Mouse (Mus musculus) ovary, adult 18-20 months (tissue): ENCODE results near the gene Oasl2.
"Not testable (repeated sequence)": the region's sequence is repeated elsewhere in the genome, so short reads cannot be mapped to it uniquely, and the experiment has no call there.

Experiments
- DNase-seq: peaks from one replicate; pipeline ENCODE4 v3.0.0; 2022; ENCODE audit warnings: low spot score, mixed read lengths

The Oasl2 gene

DNA sequence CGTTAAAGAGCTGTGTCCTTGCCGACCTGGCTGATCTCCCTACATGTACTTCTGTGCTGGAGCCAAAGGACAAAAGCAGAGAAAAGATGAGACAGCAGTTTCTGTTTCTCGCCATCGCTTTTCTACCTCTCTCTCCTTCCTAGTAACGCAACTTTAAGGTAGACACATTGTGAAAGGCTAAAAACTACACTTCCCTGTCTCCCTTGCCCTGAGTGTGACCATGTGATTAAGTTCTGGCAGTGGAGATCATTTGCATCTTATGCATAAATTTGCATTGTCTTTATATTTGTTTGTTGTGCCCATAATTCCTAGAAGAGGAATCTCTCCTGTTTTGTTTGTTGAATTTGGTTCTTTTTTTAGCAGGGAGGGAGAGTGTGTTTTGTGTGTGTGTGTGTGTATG is 19.1 kb downstream of the Oasl2 start:
- DNase-seq: no peak

DNA sequence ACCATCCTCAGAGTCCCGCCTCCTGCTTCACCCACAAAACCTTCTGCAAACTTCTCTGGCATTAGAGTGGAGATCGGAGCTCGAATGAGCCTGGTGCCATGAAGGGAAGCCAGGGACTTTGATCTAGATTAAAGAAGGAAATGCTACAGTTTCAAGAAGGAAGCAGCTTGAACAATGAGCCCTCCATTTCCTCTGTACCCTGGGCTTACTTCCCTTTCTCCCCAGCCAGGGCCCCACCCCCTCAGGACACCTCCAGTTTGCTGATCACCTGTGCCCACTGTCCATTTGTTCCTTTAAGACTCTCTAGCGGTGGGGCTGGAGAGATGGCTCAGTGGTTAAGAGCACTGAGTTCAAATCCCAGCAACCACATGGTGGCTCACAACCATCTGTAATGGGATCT is 20.0 kb downstream of the Oasl2 start:
- no peak for DNase-seq

DNA sequence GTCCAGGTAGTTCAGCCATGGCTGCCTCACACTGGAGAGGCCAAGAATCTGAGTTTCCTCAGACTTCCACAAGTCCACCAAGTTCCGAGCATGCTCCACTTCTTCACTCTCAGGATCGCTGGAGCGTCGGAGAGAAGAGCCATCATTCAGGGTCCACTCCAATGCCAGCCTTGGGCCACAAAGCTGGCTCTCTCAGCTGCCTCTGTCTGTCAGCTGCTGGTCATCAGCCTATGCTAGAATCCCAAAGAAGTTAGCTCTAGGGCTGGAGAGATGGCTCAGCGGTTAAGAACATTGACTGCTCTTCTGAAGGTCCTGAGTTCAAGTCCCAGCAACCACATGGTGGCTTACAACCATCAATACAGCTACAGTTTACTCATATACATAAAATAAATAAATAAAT is 20.6 kb downstream of the Oasl2 start:
- DNase-seq: not testable (repeated sequence)

DNA sequence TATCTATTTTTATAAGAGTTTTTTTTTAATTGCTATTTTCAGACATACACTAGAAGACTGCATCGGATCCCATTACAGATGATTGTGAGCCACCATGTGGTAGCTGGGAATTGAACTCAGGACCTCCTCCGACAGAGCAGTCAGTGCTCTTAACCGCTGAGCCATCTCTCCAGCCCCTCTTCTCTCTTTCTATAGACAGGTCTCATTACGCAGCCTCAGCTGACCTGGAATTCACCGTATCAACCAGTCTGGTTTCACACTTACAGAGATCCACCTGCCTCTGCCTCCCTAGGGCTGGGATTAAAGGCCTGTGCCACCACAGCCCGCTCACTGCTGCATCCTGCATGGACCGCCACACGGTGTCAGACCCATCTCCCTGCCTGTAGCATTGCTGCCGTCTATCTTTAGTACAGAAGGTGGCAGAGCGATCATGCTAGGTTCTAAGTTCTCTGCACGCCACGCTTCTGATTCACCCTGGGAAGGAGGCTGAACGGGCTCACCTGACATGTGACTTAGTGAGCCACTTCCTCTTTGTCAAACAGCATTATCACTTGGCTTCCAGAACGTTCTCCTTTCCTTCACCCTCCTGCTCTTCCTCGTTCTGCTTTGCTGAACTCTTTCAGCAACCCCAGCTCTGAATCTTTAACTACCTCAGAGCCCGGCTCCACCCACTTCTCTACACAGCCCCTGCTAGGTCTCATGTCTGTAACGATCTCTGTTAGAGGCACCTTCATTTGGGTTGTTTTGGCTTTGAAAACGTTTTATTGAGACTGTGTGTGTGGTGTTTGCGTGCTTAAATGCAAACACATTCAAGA is 25.0 kb downstream of the Oasl2 start:
- DNase-seq: no peak

DNA sequence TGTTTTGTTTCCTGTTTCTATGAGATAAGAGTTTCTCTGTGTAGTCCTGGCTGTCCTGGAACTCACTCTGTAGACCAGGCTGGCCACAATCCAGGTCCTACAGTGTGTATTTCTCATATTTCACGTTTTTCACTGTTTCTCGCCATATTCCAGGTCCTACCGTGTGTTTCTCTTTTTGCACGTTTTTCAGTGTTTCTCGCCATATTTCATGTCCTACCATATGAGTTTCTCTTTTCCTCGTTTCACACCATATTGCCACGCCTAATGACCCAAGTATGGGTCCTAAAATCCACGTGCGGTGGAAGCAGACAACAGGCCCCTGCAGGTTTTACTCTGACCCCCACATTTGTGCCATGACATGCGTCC is 25.6 kb downstream of the Oasl2 start:
- no peak for DNase-seq

DNA sequence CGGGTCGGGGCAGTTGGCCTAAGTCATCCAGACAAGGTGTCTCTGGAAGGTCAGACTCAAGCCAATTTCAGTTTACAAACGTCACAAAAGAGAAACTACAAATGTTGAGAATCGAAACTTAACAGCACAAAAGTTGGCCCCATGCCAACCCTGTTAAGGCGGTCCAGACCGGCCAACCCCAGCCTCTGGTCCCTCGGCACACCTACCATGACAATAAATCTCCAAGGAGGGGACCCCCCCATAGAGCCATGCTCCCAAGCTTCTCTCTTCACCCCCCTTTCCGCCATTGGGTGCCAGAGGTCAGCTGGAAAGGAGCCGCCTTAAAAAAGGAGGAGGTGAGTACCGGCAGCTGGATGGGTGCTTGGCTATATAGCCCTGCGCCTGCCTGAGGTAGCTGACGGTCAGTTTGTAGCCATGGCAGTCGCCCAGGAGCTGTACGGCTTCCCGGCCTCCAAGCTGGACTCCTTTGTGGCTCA is 26.3 kb downstream of the Oasl2 start, which contains the start of gene Oasl1:
Gene Oasl1, plus strand, starts transcription at position 243 of the 476 bp plus-strand sequence.
- peak; percentile 30 for DNase-seq

DNA sequence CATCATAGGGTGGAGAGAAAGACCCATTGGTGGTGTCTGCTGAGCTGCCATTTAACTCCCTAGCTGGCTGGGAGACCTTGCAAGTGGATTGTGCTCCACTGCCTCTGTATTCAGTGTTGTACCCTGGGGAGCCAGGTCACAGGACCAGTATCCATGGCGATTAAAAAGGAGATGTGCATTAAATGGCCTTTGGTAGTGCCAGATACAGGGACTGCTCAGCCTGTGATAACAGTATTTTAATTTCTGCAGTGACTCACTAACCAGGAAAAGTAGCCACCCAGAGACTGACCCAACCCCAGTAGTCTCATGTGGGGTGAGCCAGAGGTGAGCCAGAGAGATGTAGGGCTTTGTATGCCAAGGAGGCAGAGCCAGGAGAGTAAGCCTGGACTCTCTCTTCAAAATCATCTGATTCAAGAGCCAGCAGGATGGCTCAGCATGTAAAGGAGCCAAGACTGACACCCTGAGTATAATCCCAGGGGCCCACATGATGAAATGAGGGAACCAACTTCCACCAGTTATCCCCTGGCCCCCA is 29.5 kb downstream of the Oasl2 start:
- no peak for DNase-seq

DNA sequence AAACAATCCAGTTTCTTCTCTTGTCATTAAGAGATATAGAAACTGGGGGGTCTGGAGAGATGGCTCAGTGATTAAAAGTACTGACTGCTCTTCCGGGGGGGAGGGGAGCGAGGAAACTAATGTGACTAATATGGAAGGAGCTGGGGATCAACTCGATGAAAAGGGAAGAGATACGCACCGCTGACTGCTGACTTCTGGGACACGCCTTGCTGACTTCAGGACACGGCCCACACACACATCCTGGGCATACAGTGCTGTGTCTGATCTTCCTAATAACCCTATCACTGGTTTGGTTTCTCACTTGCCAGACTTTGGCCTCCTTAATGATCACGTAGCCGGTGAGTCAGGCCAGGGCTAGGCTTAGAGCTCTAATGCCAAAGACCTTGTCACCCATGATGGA is 30.0 kb downstream of the Oasl2 start:
- DNase-seq: no peak

DNA sequence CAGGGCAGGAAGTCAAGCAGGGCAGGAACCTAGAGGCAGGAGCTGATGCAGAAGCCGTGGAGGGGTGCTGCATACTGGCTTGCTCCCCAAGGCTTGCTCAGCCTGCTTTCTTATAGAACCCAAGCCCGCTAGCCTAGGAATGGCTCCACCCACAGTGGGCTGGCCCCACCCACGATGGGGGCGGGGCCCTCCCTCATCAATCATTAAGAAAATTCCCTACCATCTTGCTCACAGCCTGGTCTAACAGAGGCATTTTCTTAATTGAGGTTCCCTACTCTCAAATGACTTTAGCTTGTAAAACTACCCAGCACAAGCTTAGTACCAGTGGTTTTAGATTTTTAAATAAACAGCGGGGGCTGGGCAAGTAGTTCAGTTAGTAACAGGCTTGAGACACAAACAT is 34.9 kb downstream of the Oasl2 start:
- no peak for DNase-seq

DNA sequence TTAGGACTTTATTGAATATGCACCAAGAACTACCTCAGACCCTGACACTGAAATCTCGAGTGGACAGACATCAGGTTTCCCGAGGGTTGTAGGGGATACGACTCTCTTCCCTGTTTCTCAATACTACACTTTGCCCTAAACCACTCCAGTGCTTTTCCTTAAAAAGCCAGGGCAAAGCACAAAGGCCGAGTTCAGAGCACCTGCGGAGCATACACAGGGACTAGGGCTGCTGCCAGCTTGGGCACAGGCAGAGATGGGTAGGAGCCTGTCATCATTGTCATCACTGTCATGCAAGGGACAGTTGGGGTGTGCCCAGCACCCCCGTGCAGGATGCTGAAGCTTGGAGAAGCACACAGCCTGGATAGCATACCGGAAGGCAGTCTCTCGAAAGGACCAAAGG is 36.5 kb downstream of the Oasl2 start:
- no peak for DNase-seq

DNA sequence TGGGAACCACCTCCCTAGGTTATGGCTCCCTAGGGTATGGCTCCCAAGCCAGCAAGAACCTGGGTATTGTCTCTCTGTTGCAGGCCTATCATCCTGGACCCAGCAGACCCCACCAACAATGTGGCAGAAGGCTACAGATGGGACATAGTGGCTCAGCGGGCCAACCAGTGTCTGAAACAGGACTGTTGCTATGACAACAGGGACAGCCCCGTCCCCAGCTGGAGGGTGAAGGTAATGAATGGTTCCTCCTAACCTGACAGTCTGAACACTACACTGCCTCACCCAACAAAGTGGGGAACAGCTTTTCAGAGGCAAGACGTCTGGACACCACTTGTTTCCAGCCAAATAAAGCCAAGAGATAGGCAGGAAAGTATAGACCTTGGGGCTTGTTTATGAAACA is 39.1 kb downstream of the Oasl2 start:
- DNase-seq: no peak

DNA sequence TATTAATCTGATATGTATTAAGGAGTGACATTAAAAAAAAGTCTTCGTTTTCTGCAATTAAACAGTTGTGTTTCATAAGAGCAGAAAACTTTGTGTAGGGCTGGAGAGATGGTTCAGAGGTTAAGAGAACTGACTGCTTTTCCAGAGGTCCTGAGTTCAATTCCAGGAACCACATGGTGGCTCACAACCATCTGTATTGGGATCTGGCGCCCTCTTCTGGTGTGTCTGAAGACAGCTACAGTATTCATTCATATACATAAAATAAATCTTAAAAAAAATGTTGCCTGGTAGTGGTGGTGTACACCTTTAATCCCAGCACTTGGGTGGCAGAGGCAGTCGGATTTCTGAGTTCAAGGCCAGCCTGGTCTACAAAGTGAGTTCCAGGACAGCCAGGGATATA is 44.4 kb downstream of the Oasl2 start:
- not testable (repeated sequence) for DNase-seq

DNA sequence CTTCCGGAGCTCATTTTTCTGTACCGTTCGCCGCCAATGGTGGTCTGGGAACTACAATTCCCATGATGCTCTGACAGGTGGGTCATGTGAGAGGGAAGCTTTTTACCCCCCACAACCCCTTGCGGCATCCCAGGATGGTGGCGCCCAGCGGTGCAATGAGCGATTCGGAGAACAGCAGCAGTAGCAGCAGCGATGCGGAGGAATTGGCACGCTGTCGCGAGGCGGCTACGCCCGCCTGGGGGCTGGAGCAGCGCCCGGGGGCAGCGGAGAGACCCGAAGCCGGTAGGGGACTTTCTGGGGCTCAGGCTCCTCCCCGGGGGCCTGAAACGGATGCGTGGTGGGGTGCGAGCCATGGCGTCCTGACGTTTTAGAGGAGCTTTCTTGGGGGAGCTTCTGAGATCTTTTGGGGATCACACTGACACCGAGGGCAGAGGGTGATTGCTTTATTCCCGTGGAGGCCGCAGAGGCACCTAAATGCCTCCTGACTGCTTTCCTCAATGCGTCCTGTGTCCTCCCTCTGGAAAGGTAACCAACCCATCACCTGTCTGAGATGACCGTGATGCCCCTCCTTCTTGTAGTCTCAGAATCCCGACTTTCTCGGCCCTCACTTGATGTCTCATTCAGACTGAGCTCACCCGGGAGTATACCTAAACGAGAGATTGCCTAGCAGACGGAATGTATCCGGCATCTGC is 45.5 kb downstream of the Oasl2 start, which contains the start of gene 2210016L21Rik:
Gene 2210016L21Rik, plus strand, starts transcription at position 85 of the 692 bp plus-strand sequence.
- DNase-seq: peak; percentile 76

DNA sequence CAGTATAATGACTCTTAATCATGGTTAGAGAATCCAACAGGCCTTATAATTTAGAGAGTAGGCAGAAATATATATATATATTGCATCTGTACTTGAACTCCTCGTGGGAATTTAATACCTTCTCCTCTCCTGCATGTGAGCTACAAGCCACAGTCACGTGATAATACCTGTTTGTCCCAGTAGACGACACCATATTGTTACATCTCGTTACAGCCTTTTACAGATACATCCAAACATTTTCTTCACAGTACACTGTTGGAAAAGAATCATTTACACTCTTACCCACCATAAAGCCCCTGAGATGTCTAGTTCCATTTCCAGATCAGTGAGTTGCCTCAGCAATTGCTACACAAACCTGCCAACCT is 46.0 kb downstream of the Oasl2 start:
- DNase-seq: no peak

DNA sequence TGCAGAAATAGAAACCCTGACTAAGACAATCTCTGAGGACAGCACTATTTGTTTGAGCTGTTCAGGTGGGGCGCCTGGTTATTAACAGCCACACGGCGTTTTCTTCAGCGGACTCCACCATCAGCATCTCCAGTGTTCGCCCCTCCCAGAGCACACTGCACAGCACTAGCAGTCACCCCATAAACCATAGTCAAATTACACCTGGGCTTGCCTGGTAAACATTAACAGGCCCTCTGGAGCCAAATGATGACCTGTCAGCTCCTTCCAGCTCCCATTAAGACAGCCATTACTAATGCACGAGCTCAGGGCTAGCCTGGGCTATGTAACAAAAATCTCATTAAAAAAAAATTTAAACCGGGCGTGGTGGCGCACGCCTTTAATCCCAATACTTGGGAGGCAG is 48.3 kb downstream of the Oasl2 start:
- DNase-seq: no peak

DNA sequence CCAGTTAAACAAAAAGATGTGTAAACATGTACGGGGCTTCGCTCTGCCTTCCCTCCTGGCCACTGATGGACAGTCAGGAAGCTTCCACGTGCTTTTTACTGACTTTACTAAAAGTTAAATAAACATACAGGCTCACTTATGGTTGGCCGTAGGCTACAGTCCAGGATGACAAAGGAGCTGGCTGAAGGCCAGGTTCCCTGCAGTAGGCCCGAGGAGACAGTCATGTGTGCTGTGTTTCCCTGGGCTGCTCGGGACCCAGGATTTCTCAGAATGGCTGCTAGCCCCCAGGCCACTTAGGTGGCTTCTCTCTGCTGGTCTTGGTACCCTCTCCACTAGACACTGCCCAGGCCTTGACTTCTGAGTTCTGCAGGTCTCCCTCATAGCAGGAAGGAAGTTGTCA is 52.2 kb downstream of the Oasl2 start:
- no peak for DNase-seq

DNA sequence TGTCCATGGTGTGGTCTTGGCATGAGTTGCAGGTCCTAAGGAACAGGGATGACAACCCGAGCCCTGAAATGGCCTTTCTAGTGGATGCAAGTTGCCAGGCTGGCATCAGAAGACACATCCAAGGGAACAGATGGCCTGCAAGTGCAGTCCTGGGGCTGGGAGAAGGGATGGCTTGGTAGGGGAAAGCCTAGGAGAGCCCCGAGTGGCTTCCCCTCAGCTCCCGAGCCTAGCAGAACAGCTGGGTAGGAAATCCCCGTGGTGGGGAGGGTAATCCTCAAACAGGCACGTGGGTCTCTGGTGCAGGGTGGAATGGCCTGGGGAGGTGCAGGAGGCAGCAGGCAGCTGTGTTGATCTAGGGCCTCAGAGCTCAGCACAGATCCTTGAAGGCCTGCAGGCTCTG is 52.6 kb downstream of the Oasl2 start:
- DNase-seq: no peak

DNA sequence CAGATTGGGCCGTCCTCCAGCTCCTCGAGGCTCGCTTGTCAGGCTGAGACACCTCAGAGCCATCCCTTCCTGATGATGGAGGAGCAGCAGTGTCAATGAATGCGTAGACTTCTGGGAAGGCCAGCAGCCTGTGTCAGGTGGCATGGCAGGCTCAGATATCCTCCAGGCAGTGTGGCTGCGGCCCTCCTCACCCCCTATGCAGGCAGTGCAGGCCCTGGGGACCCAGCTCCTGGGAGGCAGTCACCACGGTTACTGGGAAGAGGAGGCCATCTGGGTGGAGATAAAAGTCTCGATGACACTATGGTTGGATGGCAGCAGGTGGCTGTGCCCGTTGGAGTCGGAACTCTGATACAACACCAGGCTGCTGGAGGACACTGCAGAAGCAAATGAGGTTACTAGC is 53.1 kb downstream of the Oasl2 start:
- no peak for DNase-seq

DNA sequence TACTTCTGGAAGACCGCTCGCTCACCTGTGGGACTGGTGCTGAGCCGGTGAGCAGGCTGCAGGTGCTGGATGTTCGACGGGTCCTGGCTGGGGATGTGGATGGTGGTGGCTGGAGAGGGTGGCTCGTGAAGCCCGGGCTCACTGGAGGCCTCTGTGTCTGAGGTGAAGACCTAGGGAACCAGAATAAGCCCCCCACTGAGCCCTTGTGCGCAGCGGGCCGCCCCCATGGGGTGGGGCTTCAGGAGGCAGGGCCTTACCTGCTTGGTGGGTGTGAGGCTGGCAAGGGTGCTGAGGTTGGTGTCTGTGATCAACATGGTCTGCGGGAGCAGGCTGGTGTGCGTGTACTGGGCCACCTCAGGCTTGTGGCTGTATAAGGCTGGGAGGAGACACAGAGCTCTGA is 53.9 kb downstream of the Oasl2 start:
- no peak for DNase-seq

DNA sequence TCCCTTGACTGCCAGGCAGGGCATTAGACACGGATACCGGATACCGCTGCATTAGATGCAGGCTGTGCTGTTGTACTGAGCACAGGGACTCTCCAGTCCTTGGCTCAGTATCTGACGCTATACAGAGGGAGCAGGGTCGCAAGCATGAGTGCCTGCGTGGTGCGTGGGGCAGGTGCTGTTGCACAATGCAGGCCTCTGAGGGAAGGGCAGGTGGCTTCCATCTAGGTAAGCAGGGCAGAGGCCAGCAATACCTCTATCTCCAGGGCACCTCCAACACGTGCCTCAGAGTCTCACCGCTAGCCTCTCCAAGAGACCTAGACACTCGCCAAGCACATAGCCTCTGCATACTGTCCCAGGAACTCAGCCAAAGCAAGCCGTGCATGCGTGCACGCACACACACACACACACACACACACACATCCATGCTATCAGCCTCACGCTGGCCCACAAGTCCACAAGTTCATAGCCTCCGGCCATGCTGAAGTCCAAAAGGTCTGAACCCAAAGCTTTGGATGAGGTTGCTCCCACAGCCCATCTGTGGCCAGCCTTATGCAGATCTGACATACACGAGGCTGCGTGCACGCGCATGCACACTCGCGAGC is 54.6 kb downstream of the Oasl2 start:
- no peak for DNase-seq

DNA sequence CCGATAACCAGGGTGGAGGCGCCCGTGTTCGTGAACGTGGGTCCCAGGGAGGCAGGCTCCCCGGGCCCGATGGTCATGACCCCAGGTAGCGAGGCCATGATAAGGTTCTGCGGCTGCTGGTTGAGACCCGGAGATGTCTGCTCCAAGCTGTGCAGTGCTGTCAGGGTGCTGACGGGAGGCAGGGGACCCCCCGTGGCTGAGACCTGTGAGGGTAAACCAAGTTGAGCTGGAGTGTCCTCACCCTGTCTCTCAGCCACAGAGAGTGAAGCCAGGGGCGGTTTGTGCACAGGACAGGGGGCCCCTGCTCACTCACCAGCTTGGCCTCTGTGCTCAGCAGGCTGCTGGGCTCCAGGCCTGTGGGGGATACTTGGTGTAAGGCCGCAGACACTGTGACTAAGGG is 56.6 kb downstream of the Oasl2 start:
- DNase-seq: no peak

DNA sequence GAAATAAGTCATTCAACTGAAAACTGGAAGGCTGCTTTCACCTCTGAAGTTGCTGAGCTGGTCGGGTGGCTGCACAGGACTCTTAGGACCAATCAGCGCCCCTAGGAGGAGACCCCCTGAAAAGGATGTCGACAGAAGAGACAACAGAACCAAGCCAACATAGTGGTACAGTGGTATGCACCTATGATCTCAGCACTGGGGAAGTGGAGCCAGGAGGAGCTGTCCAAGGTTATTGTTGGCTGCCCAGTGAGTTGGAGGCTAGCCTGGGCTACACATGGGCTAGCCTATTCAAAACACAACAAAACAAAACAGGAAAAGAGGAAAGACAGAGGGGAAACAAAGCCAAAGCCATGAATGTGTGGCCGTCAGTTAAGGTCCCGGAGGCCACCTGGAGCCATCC is 61.3 kb downstream of the Oasl2 start:
- no peak for DNase-seq
